Mouse (Mus musculus) induced T-regulatory cell, adult 2 months (primary cell): ENCODE results near the gene Trmt2b.
"Not testable (repeated sequence)": the region's sequence is repeated elsewhere in the genome, so short reads cannot be mapped to it uniquely, and the experiment has no call there.

Experiments used
- DNase-seq: peaks from one replicate; pipeline ENCODE4 v3.0.0-alpha.2; 2012; ENCODE audit warnings: low read depth

Trmt2b gene

DNA sequence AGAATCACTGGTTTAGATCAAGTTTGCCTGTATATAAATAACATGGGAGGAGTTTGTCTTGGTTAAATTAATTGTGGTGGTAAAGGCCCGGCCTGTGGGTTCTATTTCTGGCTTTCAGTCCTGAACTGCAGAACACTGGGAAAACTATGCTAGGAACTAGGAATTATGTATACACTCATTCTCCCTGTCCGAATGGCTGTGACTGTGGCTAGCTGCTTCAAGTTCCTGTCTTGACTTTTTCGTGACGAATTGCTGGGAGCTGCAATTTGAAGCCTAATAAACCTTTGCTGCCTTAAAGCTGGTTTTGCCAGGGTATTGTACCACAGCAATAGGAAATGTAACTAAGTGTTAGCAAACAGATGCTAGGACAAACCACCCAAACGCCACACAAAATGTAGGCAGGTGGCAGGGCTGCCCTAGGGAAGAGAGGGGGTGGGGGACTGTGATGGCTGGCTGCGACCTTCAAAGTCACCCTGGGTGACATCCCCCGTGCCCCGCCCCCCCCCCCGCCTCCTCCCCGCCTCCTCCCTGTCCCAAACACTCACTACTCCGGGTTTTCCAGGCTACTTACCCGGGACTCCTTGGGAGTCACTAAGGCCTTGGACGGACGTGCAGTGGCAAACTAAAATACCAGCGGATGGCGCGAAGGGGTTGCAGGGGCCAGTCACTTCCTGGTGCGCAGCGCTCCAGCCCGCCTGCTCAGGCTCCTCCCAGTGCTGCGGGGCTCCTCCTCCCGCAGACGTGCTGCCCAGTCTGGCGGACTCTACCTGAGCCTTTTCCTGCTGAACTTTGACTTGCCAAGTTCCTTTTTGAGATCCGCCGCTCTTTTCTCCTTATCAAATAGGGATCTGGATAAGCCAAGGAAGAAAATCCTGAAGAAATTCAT is at the start of gene Trmt2b:
Gene Trmt2b (minus strand): TSS at position 710 of the 886 bp plus-strand sequence.
- DNase-seq = peak; percentile 78

DNA sequence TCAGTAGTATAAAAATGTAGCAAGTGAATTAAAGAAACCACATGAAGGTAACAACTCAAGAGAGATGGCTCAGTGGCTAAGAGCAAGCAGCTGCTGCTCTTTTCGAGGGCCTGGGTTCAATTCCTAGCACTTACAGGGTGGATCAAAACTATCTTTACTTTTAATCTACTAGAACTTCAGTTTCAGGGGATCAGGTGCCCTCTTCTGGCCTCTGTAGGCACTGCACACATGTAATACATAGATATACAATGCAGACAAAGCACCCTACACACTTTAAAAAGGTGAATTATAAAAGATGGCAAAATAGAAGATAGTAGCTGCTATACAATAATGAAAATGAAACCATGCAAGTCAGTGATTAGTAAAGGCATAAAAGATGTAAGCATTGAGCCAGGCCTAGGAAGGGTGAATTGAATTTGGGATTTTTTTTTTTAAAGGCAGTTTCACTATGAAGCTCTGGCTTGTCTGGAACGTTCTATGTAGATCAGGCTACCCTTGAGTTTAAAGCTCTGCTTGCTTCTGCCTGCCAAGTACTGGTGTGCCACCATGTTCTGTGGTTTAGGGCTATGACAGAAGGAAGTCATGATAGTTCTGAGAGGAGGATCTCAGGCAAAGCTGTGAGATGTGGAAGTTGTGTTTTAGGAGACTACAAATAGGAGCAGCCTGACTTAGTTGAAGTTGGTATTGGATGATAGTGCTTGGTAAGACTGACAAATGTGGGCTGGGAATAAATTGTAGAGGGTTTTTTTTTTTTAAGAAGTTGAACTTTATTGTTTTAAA is 42.6 kb upstream of the Trmt2b start:
- DNase-seq = peak; percentile 63

GRCm38 (mm10) chrX:134311193-134311592 is 34.4 kb upstream of the Trmt2b start:
- DNase-seq = not testable (repeated sequence)

- DNase-seq = no peak
Measured at GRCm38 (mm10) chrX:134308275-134308634, 31.5 kb upstream of the Trmt2b start.

- DNase-seq = peak; percentile 92
Measured at GRCm38 (mm10) chrX:134307534-134308274, 30.9 kb upstream of the Trmt2b start, which contains the start of gene Cenpi. Gene Cenpi (plus strand): TSS chrX:134308084.

DNA sequence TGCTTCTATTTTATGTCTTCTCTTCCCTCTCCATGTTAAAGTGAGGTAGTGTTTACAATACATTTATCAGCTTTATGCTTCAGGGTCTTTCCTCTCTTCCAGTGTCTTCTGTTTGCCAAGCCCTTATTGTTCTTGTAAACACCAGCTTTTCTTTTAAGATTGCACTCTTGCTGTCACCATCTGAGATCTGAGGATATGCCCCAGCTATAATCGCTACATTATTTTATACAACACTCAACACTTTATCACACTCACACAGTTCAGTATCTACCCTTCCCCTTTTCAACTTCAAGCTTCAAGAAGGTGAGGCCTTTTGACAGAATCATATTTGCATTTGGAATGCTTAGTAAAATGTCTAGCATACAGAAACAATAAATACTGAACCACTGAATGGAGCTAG is 26.5 kb upstream of the Trmt2b start:
- no peak for DNase-seq

DNA sequence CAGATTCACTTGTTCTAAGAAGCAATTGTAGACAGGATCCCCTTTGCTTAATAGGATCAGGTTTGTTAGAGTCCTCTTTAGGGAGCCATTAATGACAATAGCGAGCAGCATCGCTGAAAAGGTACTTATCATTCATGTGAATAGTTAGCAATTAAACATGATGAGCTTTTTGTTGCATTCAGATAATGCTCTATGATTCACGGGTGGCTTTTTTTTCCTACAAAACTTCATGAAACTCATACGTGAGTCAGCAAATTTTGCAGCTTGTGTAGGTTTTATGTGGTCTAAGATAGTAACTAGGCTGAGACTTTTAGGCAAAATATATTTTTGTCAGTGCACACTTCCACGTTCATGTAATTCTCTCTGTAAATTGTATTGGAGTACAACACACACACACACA is 23.4 kb upstream of the Trmt2b start:
- DNase-seq = no peak

- no peak for DNase-seq
Measured at GRCm38 (mm10) chrX:134297195-134297594, 20.4 kb upstream of the Trmt2b start.

- no peak for DNase-seq
Measured at GRCm38 (mm10) chrX:134296737-134297136, 20.0 kb upstream of the Trmt2b start.

GRCm38 (mm10) chrX:134296301-134296700 is 19.5 kb upstream of the Trmt2b start:
- no peak for DNase-seq

DNA sequence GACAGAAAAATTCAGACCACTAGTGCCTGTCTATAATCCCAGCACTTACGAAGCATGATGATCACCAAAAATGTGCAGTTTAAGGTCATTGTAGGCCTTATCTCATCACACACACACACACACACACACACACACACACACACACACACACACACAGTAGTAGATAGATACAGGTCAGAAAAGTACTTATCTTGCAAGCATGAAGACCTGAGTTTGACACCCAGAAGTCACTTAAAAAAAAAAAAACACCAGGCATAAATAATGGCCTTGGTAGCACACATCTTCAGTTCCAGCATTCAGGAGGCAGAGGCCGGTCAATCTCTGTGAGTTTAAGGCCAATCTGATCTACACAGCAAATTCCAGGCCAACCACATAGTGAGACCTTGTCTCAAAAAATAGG is 10.5 kb upstream of the Trmt2b start:
- DNase-seq = no peak

- no peak for DNase-seq
Measured at GRCm38 (mm10) chrX:134285791-134286190, 9.0 kb upstream of the Trmt2b start.

DNA sequence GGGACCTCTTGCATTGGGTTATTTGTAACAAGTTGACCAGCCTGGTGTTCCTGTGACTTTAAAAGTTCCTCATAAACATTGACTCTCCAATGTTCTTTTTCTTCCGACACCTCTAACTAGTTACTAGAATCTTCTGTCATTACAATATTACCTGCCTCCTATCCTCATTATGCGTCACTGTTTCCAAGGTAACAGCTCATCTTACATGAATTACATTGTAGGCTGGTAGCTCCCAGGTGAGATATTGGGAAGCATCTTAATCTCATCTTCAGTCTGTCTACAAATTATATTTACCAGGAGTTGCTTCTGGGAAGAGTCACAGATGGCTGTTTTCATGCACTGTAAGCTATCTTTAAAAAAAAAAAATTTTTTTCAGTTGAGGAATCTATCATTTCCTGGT is 8.3 kb upstream of the Trmt2b start:
- DNase-seq = no peak

- DNase-seq = no peak
Measured at GRCm38 (mm10) chrX:134280531-134280930, 3.7 kb upstream of the Trmt2b start.

DNA sequence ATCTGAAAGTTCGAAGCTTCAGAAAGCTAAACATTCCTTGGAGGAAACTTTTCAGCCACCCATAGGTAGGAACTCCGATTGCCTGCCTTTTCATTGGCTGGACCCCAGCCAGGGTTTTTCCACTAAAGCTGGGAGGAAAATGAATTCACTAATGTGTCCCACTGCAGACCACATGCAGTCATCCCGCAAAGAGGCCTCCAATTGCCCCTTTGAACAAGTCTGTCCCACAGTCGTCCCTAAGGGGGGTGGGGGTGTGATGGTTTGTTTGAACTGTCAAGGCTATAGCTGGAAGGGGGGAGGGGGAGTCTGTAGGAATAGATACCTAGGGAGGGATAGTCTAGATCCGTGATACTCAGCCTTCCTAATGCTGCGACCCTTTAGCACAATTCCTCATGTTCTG is 1.1 kb downstream of the Trmt2b start:
- DNase-seq = peak; percentile 11

DNA sequence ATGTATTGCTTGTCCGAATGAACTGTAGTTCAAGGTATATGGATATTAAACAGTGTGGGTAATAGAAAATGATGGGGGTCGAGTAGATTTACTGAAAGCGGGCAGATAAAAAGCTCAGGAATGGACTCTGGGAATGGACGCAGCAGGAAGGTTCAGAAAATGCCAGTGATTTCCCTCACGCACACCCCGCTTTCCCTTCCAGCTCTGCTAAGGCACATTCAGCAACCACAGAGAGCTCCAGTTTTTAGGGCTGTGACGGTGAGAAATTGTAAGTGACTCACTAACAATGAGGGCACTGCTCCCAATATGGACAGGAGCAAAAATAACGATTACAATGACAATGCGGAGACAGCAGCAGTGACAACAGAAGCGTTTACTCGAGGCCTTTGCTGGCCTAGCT is 14.7 kb downstream of the Trmt2b start:
- DNase-seq = no peak

GRCm38 (mm10) chrX:134261191-134261590 is 15.6 kb downstream of the Trmt2b start:
- no peak for DNase-seq

GRCm38 (mm10) chrX:134248202-134248601 is 28.6 kb downstream of the Trmt2b start:
- DNase-seq = no peak

DNA sequence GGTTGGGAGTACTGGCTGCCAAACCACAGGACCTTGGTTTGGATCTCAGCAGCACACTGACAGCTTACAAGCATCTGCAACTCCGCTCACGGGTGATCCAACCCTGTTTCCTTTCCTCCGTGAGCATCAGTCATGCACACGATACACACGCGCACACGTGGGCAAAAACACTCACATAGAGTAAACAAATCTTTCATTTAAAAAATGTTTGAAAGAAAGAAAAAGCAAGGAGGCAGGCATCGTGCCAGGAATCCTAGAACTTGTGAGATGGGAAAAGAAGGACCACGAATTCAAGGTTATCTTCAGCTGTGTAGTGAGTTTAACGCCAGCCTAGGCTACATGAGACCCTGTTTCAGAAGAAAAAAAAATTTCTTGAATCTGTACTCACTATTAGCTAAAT is 30.8 kb downstream of the Trmt2b start:
- no peak for DNase-seq

DNA sequence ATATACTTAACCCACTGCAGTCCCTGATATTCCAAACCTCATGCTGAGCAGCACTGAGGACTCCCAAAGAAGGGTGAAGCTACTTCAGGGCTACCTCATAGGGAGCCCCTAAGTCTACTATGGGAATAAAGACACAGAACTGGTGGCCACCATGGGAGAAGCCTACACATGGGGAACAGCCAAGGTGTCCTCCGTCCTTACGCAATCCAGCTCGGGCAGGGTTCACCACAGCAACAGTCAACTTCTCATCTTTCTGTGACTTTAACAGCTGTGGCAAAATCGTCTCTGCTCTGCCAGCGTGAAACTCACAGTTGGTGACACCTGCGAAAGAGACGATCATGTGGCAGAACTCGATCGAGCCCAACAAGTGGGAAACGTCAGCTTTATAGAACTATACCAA is 38.5 kb downstream of the Trmt2b start:
- no peak for DNase-seq

GRCm38 (mm10) chrX:134233048-134233447 is 43.7 kb downstream of the Trmt2b start:
- no peak for DNase-seq

DNA sequence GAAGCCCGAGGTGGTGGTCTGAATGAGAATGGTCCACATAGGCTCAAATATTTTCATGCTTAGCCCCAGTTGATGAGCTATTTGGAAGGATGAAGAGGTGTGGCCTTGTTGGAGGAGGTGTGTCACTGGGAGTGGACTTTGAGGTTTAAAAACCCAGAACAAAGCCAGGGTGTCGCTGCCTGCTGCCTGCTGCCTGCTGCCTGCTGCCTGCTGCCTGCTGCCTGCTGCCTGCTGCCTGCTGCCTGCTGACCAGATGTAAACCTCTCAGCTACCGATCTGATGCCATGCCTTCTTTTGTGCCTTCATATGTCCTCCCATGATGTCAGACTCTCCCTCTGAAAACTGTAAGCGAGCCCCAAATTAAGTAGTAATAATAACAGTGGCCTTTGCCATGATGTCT is 54.9 kb downstream of the Trmt2b start, which contains the start of gene Nox1:
Gene Nox1 (minus strand): TSS at position 101 of the 400 bp plus-strand sequence.
- DNase-seq = no peak
